Mouse (Mus musculus) ES-E14 (cell line): ENCODE data around the gene Deaf1.

Experiments
- CHD2 ChIP-seq: IDR thresholded peaks from 2 replicates; pipeline ENCODE4 v1.6.1; 2014; ENCODE audit warnings: mild to moderate bottlenecking, low read depth, low read length, inconsistent platforms
- HCFC1 ChIP-seq: IDR thresholded peaks from 2 replicates; pipeline ENCODE4 v1.6.1; 2012; ENCODE audit warnings: low read length, inconsistent platforms, borderline replicate concordance; ENCODE audit not compliant: insufficient read depth
- MAFK ChIP-seq: IDR thresholded peaks from 2 replicates; pipeline ENCODE4 v1.6.1; 2014; ENCODE audit warnings: mild to moderate bottlenecking, low read depth, low read length, inconsistent platforms; ENCODE audit not compliant: insufficient read depth
- ZC3H11A ChIP-seq: IDR thresholded peaks from 2 replicates; pipeline ENCODE4 v1.6.1; 2012; ENCODE audit warnings: low read depth, mild to moderate bottlenecking, inconsistent platforms, low read length, borderline replicate concordance
- ZNF384 ChIP-seq: IDR thresholded peaks from 2 replicates; pipeline ENCODE4 v1.6.1; 2012; ENCODE audit warnings: low read depth, low read length, inconsistent platforms

DNA sequence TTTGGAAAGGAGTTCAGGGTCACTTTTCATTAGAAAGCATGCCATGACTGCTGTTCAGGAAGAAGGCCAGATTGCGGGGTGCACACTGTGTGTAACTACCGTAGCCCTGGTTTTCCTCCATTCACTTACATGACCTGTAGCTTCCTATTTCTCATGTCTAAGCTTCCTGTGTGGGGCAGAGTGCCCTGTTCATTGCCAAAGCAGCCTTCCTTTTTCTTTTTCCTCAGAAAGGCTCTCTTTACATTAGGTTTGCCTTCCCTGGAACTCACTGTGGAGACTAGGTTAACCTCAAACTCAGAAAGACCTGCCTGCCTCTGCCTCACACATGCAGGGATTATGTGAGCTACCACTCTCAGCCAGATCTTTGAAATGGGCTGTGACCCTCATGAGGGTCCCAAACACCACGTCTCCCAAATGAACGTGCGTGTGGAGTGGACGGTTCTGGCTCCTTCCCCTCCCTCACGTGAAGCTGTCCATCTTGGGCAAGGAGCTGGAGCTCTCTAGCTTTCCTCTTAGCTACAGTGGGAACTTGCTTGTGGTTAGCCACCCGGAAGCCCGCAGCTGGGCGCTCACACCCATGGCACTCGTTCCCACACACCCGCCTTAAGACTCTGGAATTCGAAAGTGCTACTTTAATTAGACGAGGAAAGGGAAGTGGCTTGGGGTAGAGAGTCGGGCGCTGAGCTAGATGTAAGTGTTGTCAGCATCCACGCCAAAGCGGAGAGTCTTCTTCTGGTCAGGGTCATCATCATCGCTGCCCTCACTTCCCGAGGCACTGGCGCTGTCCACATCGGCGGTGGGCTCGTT is 58.8 kb downstream of the Deaf1 start:
- TF ChIP-seq CHD2: no peak
- no peak for TF ChIP-seq HCFC1
- TF ChIP-seq ZNF384: no peak
- no peak for TF ChIP-seq MAFK
- TF ChIP-seq ZC3H11A: no peak
